Mouse (Mus musculus) liver, embryonic 14.5 days (tissue): ENCODE measurements at regions not wholly inside any gene's neighbourhood (a gene's known extent, or its start where the extent isn't known, plus 50 kb on each side); places are given as distances from the start of the nearest gene placed in this dataset.

Experiments
- ATAC-seq: fragments of 200-750 bp; cut with Nextera tagmentation; 2 replicates; pipeline ENCODE4 v1.8.0; 2017; ENCODE audit warnings: moderate number of reproducible peaks, mild to moderate bottlenecking, moderate library complexity; ENCODE audit not compliant: insufficient read depth
- DNase-seq, 3 experiments: peaks; one replicate each; pipeline ENCODE4 v3.0.0-alpha.2; 2012 to 2013; ENCODE audit warnings: low read depth in 3 of 3, low spot score in 3 of 3
- H3K27ac ChIP-seq: fragments of 300-500 bp; sonication (generic); 2 replicates; pipeline ENCODE4 v1.5.1; 2014; ENCODE audit warnings: moderate library complexity, mild to moderate bottlenecking, control low read depth, inconsistent platforms
- H3K27me3 ChIP-seq: fragments of 300-500 bp; sonication (generic); 2 replicates; pipeline ENCODE4 v1.6.1; 2014; ENCODE audit warnings: mild to moderate bottlenecking, low read length, moderate library complexity; ENCODE audit not compliant: control insufficient read depth, insufficient read depth
- H3K36me3 ChIP-seq: fragments of 300-500 bp; sonication (generic); replicated peaks from 2 replicates; pipeline ENCODE4 v1.6.1; 2014; ENCODE audit warnings: low read depth; ENCODE audit not compliant: control insufficient read depth, insufficient read depth
- H3K4me1 ChIP-seq, 2 experiments: fragments of 200-500 bp in 1 of 2; fragments of 300-500 bp in 1 of 2; sonication (generic) in 1 of 2; replicated peaks; 2 replicates each; pipeline ENCODE4 v1.6.1; 2012 to 2014; ENCODE audit warnings: antibody characterized with exemption in 1 of 2, inconsistent platforms in 1 of 2, low read length in 1 of 2; ENCODE audit not compliant: control insufficient read depth in 2 of 2, insufficient read depth in 2 of 2
- H3K4me2 ChIP-seq: fragments of 300-500 bp; sonication (generic); 2 replicates; pipeline ENCODE4 v1.6.1; 2014; ENCODE audit warnings: low read depth, mild to moderate bottlenecking, control low read depth, moderate library complexity
- H3K4me3 ChIP-seq, 2 experiments: fragments of 200-500 bp in 1 of 2; fragments of 300-500 bp in 1 of 2; sonication (generic) in 1 of 2; 2 replicates each; pipeline ENCODE4 v1.5.1; 2012 to 2014; ENCODE audit warnings: low read depth in 2 of 2, low read length in 2 of 2, mild to moderate bottlenecking in 2 of 2, control low read depth in 1 of 2, inconsistent platforms in 1 of 2, moderate library complexity in 1 of 2; ENCODE audit not compliant: insufficient read depth in 1 of 2
- H3K9ac ChIP-seq: fragments of 300-500 bp; sonication (generic); replicated peaks from 2 replicates; pipeline ENCODE4 v1.6.1; 2014; ENCODE audit warnings: mild to moderate bottlenecking, control low read depth, moderate library complexity
- H3K9me3 ChIP-seq: fragments of 300-500 bp; sonication (generic); 2 replicates; pipeline ENCODE4 v1.6.1; 2016; ENCODE audit warnings: low read length, mixed read lengths; ENCODE audit not compliant: control insufficient read depth
- CTCF ChIP-seq: IDR thresholded peaks from 2 replicates; pipeline ENCODE4 v1.5.1; 2016; ENCODE audit warnings: antibody characterized with exemption, low read depth, control low read depth
- EP300 ChIP-seq: IDR thresholded peaks from 2 replicates; pipeline ENCODE4 v1.6.1; 2016; ENCODE audit warnings: antibody characterized with exemption, low read depth
- whole genome bisulfite sequencing: fragments of 180-500 bp; shearing (Covaris S2); extraction: QIAGEN DNeasy Blood & Tissue Kit; methylation state at CpG from one replicate; pipeline ENCODE4 v1.1.7; 2014; ENCODE audit not compliant: insufficient replicate concordance; 5-methylcytosine and 5-hydroxymethylcytosine counted together

DNA sequence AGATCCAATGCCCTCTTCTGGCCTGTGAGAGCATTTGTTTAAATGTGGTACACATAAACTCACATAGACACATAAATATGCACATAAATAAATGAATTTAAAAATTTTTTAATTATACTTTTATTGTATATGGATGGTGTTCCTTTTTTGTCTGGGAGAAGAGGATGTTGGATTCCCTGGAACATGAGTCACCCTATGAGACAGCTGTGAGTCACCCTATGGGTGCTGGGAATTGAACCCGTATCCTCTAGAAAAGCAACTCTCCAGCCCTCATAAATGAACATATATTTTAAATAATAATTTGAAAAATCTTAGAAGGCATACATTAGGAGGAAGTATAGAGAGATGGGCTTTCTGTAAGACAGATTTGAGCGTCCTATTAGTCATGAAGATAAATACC is 76.1 kb upstream of the Dynlt3 start:
- Histone ChIP-seq H3K4me3 (no peak overlapping the region), H3K4me2 (no peak overlapping the region), H3K27ac (no peak overlapping the region), H3K4me1 (no peaks in the 10 kb centered on the region), H3K36me3 (no peaks in the 10 kb centered on the region), H3K9ac (no peak overlapping the region), H3K9me3 (no peaks in the 10 kb centered on the region), H3K27me3 (no peaks in the 10 kb centered on the region)
- ATAC-seq (no peak), DNase-seq (no peak)
- TF ChIP-seq CTCF, result no peak
- TF ChIP-seq EP300, result no peak
- 63% methylated on average over 2 of the region's 2 CpGs for WGBS

DNA sequence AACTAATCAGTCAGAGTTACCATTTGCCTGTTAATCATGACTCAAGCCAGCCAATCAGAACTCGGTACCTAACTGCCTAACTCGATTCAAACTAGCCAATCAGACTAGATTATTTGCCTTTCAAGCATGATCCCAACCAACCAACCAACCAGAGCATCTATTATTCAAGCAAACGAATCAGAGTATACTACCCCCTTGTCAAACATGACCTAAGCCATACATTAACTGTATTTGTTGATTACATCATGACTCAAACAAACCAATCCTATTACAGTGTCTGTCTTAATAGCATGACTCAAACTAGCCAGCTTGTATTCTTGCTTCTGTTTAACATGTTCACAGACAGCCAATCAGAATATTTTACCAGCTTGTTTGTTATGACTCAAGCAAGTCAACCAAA is 79.7 kb upstream of the Dynlt3 start:
- Histone ChIP-seq H3K4me2 (no peak overlapping the region), H3K4me3 (no peak overlapping the region), H3K9ac (no peak overlapping the region), H3K27me3 (no peaks in the 10 kb centered on the region), H3K9me3 (no peaks in the 10 kb centered on the region), H3K36me3 (no peaks in the 10 kb centered on the region), H3K4me1 (no peaks in the 10 kb centered on the region), H3K27ac (no peak overlapping the region)
- ATAC-seq, result no peak
- DNase-seq, result no peak
- no peak for TF ChIP-seq CTCF
- TF ChIP-seq EP300, result no peak
- WGBS, result 52% methylated on average over 3 of the region's 3 CpGs

DNA sequence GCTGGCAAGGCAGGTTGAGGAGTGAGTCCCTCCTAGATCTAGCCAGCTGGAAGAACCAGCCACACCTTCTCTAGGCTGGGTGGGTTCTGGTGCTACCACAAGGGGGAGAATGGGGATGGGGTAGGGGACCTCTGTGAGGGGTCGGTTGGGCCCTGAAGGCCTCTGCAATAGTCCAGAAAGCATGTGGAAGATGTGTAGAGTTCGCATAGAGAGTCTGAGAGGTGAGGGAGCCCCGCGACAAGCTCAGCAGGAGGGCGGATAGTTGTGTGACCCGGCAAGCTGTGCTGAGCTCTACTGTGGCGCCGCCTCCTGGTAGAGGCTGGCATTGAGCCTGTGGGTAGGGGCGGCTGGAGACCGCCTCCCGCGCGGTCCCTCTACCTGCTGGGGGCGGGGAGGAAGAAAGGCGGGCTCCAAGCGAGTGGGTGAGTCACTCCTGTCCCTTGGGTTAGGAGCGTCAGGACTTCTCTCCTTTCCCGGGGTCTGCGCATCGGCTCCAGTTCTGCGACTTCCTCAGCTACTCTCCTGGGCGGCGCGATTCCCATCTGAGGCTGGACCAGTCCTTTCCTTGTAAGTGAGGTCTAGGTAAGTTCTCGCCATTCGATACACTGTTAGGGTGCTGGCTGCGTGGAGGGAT is 84.6 kb upstream of the Dynlt3 start:
- Histone ChIP-seq H3K36me3 (no peaks in the 10 kb centered on the region), H3K27ac (no peak overlapping the region), H3K4me3 (peak overlapping the region; percentile 39 to 48), H3K9me3 (no peaks in the 10 kb centered on the region), H3K27me3 (no peaks in the 10 kb centered on the region), H3K4me2 (peak overlapping the region; percentile 44), H3K4me1 (no peaks in the 10 kb centered on the region), H3K9ac (no peak overlapping the region)
- DNase-seq, result peak in 2 of 3 experiments; percentile 6 to 7
- ATAC-seq, result peak; percentile 67
- 10% methylated on average over 20 of the region's 27 CpGs for WGBS
- TF ChIP-seq EP300 (no peak), CTCF (peak; percentile 74)

DNA sequence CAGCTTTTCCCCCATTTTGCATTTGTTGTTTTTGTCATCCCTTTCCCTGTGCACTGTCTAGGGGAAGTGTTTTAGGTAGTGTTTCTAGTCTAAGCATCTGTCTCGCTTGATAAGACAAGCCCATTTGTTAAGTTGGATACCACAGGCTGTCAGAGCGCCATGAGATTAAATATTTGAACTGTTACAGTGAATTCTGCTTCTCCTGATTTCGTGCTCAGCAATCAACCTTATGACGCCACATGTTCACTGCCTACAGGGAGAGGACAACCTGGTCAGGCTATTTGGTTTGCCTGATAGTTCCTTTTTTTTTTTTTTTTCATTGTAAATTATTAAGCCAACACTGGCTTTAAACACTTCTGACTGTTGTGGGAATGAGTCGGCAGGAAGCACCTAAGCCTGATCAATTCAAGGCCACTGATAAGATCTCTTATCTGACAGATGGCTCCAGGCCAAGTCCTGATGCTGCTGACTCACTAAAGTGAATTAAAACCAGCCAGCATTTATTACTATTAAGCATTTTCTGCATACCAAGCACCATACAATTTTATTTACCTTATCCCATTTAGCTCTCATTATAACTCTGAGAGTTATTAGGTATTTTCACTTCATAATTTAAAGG is 90.3 kb upstream of the Dynlt3 start:
- peak; percentile 62; the same call in 1 of the 2 replicates for ATAC-seq
- TF ChIP-seq EP300, result peak; percentile 45
- TF ChIP-seq CTCF, result no peak
- no peak overlapping the region for H3K9ac ChIP-seq
- no peaks in the 10 kb centered on the region; a peak in 2 of 4 replicates for H3K4me1 ChIP-seq
- no peaks in the 10 kb centered on the region for H3K36me3 ChIP-seq
- H3K4me3 ChIP-seq, result no peak overlapping the region
- 19% methylated on average over 5 of the region's 5 CpGs for WGBS
- H3K9me3 ChIP-seq, result no peaks in the 10 kb centered on the region
- peak; percentile 22 to 31 (median 23) for DNase-seq
- H3K4me2 ChIP-seq, result no peak overlapping the region
- no peak overlapping the region for H3K27ac ChIP-seq
- H3K27me3 ChIP-seq, result no peaks in the 10 kb centered on the region

DNA sequence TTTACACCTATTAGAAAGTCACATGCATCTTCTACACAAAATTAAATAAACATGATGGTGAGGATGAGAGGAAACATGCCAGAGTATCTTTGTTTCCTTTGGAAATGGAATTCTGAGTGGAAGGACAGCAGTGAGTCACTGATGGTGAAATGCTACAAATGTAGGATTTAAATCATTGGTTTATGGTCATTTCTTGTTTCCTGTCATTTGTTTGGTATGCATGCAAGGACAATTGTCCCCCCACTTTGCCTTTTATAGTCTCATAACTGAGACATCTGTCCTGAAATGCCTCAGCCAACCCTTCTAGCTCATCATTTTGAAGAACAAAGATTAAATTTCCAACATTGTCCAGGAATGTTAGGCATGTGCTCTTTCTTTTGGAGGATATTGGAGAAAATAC is 77.2 kb upstream of the Hypm start:
- Histone ChIP-seq H3K9me3 (no peaks in the 10 kb centered on the region), H3K27ac (no peak overlapping the region), H3K36me3 (no peaks in the 10 kb centered on the region), H3K4me2 (no peak overlapping the region), H3K27me3 (no peaks in the 10 kb centered on the region), H3K9ac (no peak overlapping the region), H3K4me3 (no peak overlapping the region), H3K4me1 (no peaks in the 10 kb centered on the region)
- no peak for TF ChIP-seq EP300
- no peak for TF ChIP-seq CTCF
- DNase-seq, result no peak
- ATAC-seq, result no peak
